Comparison of ENCODE assay signal across 24 mouse cellular contexts in genomic region chr17:57359485-57360241, GRCm38 (mm10). TPM values are rescaled to one million over a fixed set of nuclear protein-coding genes. Genes with fewer than 3 reads are reported as not detected.
DNase-seq lines count a peak whose midpoint lies in the region; ATAC-seq lines count a peak whose summit lies in the region.
"Had no signal": no experiment of that assay in that cellular context is flagged by ENCODE, and none has a peak within 500 bp of the region (broad histone marks: within the 10 kb centered on the region; RNA-seq: fewer than 3 reads in every experiment).

No protein-coding gene starts in this region.

- H3K4me3 ChIP-seq in liver, embryonic 13.5 days (replicated peaks) = 0 out of 2 replicates have a peak overlapping the region, but pooled peaks have one; percentile 3
- H3K4me3 ChIP-seq in liver, embryonic 12.5 days = no peak overlapping the region
- peak overlapping the region; percentile 80 for H3K4me3 ChIP-seq in megakaryocyte, embryonic 14.5 days (replicated peaks)
- H3K4me3 ChIP-seq: embryonic facial prominence, embryonic 10.5 days; forebrain, embryonic 12.5 days; midbrain, embryonic 12.5 days; neural tube, embryonic 13.5 days had no signal

- no peak for DNase-seq in liver, embryonic 13.5 days
- DNase-seq in A20 (ENCODE audit: low read depth, low spot score) = peak; percentile 54
- DNase-seq in brain, adult 2 months (ENCODE audit: low read depth, low spot score) = peak; percentile 30
- DNase-seq in cerebellum, postnatal 36 days = no peak
- no peak for DNase-seq in heart, postnatal 4 days
- DNase-seq in gastrocnemius, postnatal 4 days (ENCODE audit: low spot score in 2 of 2) = no peak
- DNase-seq: adrenal gland, postnatal 10 days; cerebellum, adult 18-20 months; gastrocnemius, postnatal 25 days; heart, postnatal 14 days; kidney, adult 8-10 months; kidney, postnatal 14 days; left cerebral cortex, postnatal 4 days; lung, postnatal 14 days; thymus, postnatal 25 days had no signal

- H3K36me3 ChIP-seq in liver, embryonic 13.5 days = no peaks in the 10 kb centered on the region
- H3K36me3 ChIP-seq in liver, embryonic 12.5 days = no peaks in the 10 kb centered on the region
- no peaks in the 10 kb centered on the region for H3K36me3 ChIP-seq in megakaryocyte, embryonic 14.5 days (replicated peaks; ENCODE audit: low read length)
- H3K36me3 ChIP-seq: embryonic facial prominence, embryonic 10.5 days; forebrain, embryonic 12.5 days; midbrain, embryonic 12.5 days; neural tube, embryonic 13.5 days had no signal

- no peak for ATAC-seq in liver, embryonic 13.5 days (ENCODE audit: low read depth)
- ATAC-seq in liver, embryonic 12.5 days = no peak

- H3K9ac ChIP-seq in liver, embryonic 13.5 days = no peak overlapping the region
- H3K9ac ChIP-seq in liver, embryonic 12.5 days = no peak overlapping the region
- H3K9ac ChIP-seq: forebrain, embryonic 12.5 days; hindbrain, embryonic 14.5 days; liver, embryonic 14.5 days; midbrain, embryonic 12.5 days; neural tube, embryonic 13.5 days had no signal

- no peaks in the 10 kb centered on the region for H3K27me3 ChIP-seq in liver, embryonic 13.5 days
- H3K27me3 ChIP-seq in liver, embryonic 12.5 days (replicated peaks) = no peaks in the 10 kb centered on the region
- peaks cover 4% of the 10 kb centered on the region for H3K27me3 ChIP-seq in megakaryocyte, embryonic 14.5 days (replicated peaks)
- H3K27me3 ChIP-seq: forebrain, embryonic 12.5 days; midbrain, embryonic 12.5 days; neural tube, embryonic 13.5 days had no signal

- WGBS in liver, embryonic 13.5 days (ENCODE audit: insufficient replicate concordance) = 61% methylated on average over 11 of the region's 11 CpGs
- WGBS in liver, embryonic 12.5 days (ENCODE audit: insufficient replicate concordance) = 68% methylated on average over 11 of the region's 11 CpGs

- H3K9me3 ChIP-seq in liver, embryonic 13.5 days (replicated peaks) = no peaks in the 10 kb centered on the region
- H3K9me3 ChIP-seq in liver, embryonic 12.5 days (replicated peaks) = no peaks in the 10 kb centered on the region
- H3K9me3 ChIP-seq in megakaryocyte, embryonic 14.5 days = no peaks in the 10 kb centered on the region
- H3K9me3 ChIP-seq: embryonic facial prominence, embryonic 10.5 days; forebrain, embryonic 12.5 days; midbrain, embryonic 12.5 days; neural tube, embryonic 13.5 days had no signal

- H3K27ac ChIP-seq in liver, embryonic 13.5 days = no peak overlapping the region
- no peak overlapping the region for H3K27ac ChIP-seq in liver, embryonic 12.5 days
- H3K27ac ChIP-seq: embryonic facial prominence, embryonic 10.5 days; forebrain, embryonic 12.5 days; hindbrain, embryonic 14.5 days; liver, embryonic 14.5 days; midbrain, embryonic 12.5 days; neural tube, embryonic 13.5 days had no signal

- no peaks in the 10 kb centered on the region for H3K4me1 ChIP-seq in liver, embryonic 13.5 days (replicated peaks)
- no peaks in the 10 kb centered on the region for H3K4me1 ChIP-seq in liver, embryonic 12.5 days
- peaks cover 20% of the 10 kb centered on the region for H3K4me1 ChIP-seq in megakaryocyte, embryonic 14.5 days
- H3K4me1 ChIP-seq: embryonic facial prominence, embryonic 10.5 days; forebrain, embryonic 12.5 days; midbrain, embryonic 12.5 days; neural tube, embryonic 13.5 days had no signal

- H3K4me2 ChIP-seq in liver, embryonic 13.5 days = no peak overlapping the region
- no peak overlapping the region for H3K4me2 ChIP-seq in liver, embryonic 12.5 days
- H3K4me2 ChIP-seq: forebrain, embryonic 12.5 days; heart, embryonic 11.5 days; hindbrain, embryonic 14.5 days; midbrain, embryonic 12.5 days; neural tube, embryonic 13.5 days had no signal

RNA-seq across cellular contexts. Expression of gene Adgre1, which starts 1.2 kb away (rescaled TPM):
- polyA plus RNA-seq in liver, embryonic 13.5 days (2015; fragmentation: Nextera tagmentation; extraction: Ambion mirVana) = 17.0 and 20.5 TPM in 2 replicates
- 9.5 and 11.6 TPM in 2 replicates for polyA plus RNA-seq in liver, embryonic 12.5 days (2016; fragmentation: Nextera tagmentation; extraction: Ambion mirVana)
- 4.9 TPM in 1 of 2 replicates, not detected in the other for polyA plus RNA-seq in megakaryocyte, embryonic 14.5 days (2012; ENCODE audit: insufficient read depth, low replicate concordance)
- total RNA-seq in heart, postnatal 4 days (2021) = 1 to 10 TPM; 3.9 to 4.0 TPM
- 1 to 10 TPM; 9.7 to 9.8 TPM for total RNA-seq in gastrocnemius, postnatal 4 days (2021)

Comparison
In these comparisons a context has a peak if more than half of its experiments do, and no peak if none do; other contexts are left out.
1. DNase-seq: peak in A20 (single experiment) and brain, adult 2 months (single experiment); none in liver, embryonic 13.5 days (single experiment), cerebellum, postnatal 36 days (0 of 2), heart, postnatal 4 days (single experiment) and gastrocnemius, postnatal 4 days (0 of 2).